Mouse (Mus musculus) heart, postnatal 4 days (tissue): ENCODE measurements at regions not wholly inside any gene's neighbourhood (a gene's known extent, or its start where the extent isn't known, plus 50 kb on each side); places are given as distances from the start of the nearest gene placed in this dataset.

Experiments used
- DNase-seq: peaks from one replicate; pipeline ENCODE4 v3.0.0; 2021

- DNase-seq: no peak
Measured at GRCm38 (mm10) chr19:28205691-28206090, 194.7 kb upstream of the Rfx3 start.

DNA sequence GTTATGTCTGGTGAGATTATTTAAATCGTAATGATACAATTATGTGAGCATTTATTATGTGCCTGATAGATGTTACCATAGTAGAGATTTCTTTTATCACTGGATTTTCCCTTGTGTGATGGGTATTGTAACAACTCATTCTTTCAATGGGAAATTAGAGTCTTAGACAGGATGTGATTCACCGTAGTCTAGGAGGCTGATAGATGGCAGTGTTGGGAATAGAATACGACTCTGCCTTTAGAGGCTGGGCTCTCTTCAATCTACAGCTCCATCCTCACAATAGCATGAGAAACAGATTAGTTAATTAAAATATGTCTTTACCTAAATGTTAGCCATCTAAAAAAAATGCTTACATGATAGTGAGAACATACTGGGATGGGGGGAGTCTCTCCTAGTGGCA, 192.8 kb upstream of the Rfx3 start:
- DNase-seq: no peak

DNA sequence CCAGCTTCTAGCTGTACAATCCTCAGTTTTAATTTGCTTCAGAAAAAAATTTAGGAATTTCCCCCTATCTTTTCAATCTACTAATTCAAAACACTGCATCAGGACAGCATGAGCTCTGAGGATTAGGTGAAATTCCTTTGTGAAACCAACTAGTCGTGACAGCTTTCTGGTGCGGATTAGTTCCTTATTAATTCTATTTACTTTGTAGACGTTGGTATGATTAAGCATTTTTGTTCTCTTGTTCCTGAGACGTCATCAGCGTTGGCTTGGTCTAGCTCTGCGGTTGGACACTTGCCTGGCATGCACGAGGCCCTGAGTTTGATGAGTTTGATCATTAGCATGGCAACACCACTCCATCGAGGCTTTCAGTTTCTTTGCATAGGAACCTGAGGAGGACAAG, 188.4 kb upstream of the Rfx3 start:
- no peak for DNase-seq

DNA sequence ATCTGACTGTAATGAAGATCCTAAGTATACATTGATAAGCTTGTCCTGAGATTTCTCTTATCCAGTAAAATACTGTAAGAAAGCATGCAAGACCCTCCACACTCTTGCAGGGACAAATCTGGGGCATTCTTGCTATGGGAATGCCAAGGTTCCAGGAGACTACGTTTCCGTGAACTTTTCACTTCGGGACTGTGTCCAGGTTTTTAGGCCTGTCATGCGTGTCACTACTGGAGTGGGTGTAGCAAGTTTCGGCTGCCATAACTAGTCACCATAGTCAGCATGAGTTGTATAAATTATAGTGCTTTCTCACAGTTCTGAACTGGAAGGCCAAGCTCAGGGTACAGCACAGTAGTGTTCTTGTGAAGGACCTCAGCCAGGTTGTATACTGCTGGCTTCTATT, 185.9 kb upstream of the Rfx3 start:
- DNase-seq: no peak

DNA sequence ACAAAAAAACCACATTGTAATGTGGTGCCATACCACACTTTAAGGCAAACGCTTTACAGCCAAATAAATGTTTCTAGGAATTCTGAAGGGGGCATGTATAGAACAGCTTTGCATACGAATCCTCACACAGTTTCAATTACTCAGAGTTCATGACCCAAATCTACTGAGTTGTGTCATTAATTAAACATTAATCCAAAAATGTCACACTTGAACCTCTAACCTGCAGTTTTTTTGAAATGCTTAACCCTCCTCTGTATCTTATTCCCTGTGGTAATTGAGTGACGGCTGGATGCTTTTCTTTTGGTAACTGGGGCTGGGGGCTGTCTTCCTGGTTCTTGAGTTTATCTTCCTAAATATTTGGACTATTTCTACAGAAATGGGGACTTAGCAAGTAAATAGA, 181.3 kb upstream of the Rfx3 start:
- no peak for DNase-seq

- DNase-seq: no peak
Measured at GRCm38 (mm10) chr19:28191428-28192116, 180.6 kb upstream of the Rfx3 start.

GRCm38 (mm10) chr19:28190250-28190649, 179.3 kb upstream of the Rfx3 start:
- no peak for DNase-seq

DNA sequence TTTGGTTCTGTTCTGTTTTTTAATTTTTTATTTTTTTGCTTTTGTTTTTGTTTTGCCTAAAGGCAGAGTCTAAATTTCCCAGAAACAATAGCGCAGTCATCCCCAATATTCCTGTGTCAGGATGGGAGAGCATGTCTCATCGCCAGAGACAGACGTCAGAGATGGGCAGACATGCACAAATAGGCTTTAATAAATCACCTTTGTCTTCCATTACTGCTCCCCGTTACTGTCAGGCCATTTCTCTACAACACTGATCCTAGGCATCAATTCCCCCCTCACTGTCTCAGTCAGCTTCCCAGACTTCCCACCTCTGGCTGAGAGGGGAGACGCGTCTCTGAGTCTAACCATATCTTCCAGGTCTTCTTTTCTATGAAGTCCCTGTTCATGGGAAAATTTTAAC, 177.4 kb upstream of the Rfx3 start:
- DNase-seq: no peak

DNA sequence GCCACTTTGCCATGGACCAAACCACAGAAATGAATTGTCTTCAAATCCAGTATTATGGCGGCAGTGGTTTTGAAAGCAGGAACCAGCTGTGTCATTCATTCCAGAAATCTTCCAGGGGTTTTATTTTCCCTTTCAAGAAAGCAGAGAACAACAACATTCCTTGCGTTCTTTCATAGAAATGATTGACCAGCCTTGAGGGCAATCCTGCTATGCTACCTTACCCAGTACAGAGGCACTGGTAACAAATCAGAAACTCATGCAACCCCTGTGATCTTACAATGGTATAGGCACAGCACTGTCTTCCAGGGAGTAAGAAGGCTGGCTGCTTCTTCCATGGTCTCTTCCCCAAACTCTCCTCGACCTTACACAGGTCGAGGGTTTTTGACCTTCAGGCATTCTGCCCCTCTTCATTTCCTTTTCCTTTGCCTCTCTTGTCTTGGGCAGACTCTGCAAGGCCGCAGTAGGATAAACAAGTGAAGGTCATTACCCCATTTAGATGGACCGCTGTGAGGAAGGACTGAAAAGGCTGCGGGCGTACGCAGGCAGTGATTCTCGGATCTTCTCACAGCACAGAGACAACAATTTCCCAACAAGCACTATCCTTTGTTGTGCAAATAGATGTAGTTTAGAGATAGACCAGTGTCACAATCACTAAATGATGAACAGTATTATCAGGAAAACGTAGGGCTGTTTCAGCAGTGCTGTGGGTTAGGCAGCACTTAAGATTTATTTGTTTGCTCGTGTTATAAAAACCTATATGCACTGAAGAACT, 171.6 kb upstream of the Rfx3 start:
- no peak for DNase-seq

DNA sequence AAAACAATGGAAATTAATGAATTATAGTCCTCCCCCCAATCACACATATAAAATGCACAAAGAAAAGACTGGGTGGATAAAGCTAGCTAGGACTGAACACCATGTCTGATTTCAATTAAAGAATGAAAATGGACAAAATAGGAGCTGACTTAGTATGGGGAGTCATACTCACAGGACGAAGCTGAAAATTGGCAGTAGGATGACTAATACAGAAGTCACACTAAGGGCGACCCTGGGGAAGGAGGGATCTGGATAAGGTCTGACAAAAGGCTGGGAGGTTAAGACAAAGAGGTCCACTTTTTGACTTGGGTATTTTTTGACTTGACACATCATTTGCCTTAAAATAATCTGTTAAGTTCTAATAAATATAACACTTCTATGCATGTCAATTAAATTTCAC, 170.2 kb upstream of the Rfx3 start:
- DNase-seq: no peak

DNA sequence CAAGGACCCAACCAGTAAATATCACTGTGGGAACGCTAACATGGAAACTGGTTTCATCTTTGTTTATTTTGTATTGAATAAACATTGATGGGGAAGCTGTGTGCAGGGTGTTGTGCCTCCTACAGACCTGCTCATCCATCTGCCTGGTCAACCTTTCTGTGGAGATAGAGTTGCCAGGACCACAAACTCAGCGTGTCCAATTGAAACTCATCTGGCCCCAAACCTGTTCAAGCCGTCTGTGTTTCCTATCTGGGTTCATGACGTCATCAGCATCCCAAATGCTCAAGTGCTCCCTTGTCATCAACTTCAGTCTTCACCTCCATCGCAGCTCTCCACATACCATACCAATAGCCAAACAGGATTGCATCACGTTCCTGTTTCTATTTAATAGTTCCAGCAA, 167.1 kb upstream of the Rfx3 start:
- peak; percentile 28 for DNase-seq

GRCm38 (mm10) chr19:28176821-28177220, 165.9 kb upstream of the Rfx3 start:
- DNase-seq: no peak

GRCm38 (mm10) chr19:28171836-28172534, 161.0 kb upstream of the Rfx3 start:
- DNase-seq: no peak

GRCm38 (mm10) chr19:28167451-28168165, 156.6 kb upstream of the Rfx3 start:
- DNase-seq: no peak

DNA sequence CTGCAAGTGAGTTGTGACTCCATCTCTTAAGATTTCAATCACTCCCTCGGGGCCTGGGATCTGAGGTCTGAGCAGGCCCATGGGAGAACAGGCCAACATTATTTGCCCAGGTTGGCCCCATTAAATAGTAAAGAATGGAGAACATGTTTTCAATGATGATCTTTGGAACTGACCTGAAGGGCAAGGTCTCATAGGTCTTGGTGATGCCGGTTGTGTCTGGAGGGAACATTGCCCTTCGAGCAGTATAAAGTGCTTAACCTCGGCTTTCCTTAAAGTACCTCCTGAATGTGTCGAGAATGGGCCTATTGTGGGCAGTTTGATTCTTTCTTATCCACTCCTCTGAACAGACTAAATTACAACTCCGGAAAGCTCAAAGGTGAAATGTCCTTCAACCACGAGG, 155.7 kb upstream of the Rfx3 start:
- no peak for DNase-seq

DNA sequence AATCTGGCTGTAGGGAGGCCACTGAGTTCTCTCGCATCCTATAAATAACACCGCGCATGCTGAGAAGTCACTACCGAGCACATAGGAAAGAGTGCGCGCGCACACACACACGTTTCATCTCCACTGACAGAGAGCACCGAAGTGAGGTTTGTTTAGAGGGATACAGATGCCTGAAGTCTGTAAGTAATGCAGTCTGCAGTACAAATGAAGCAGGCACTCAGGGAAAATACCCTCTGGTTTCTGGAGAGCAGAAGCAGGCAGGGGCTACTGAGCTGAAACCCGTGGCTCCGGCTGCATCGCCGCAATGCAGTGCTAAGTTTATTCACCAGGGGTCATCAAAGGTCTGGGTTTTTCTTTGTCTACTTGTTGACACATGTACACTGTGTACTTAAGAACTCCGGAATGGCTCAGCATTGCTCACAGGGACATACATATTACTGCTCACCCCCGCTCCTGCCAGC, 155.0 kb upstream of the Rfx3 start:
- peak; percentile 81 for DNase-seq

GRCm38 (mm10) chr19:28163195-28163594, 152.2 kb upstream of the Rfx3 start:
- DNase-seq: no peak

- DNase-seq: peak; percentile 9
Measured at GRCm38 (mm10) chr19:28160582-28160981, 149.6 kb upstream of the Rfx3 start.

DNA sequence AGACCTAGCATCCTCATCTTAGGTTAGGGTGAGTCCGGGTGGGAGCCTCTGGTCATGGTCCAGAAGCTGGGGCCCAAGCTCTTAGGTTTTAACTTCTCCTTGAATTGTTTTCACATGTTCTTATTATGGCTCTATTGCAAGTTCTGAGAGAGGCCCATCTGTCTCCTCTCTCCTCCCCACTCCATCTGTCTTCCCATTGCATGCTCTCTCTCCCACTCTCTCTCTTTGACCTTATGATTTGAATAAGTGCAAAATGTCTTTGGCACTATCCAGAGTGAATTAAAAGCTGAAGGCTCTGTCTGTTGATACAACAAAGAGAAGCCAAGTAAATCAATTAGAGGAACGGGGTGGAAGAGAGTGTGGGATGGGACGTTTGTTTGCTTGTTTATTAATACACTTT, 146.2 kb upstream of the Rfx3 start:
- DNase-seq: no peak

DNA sequence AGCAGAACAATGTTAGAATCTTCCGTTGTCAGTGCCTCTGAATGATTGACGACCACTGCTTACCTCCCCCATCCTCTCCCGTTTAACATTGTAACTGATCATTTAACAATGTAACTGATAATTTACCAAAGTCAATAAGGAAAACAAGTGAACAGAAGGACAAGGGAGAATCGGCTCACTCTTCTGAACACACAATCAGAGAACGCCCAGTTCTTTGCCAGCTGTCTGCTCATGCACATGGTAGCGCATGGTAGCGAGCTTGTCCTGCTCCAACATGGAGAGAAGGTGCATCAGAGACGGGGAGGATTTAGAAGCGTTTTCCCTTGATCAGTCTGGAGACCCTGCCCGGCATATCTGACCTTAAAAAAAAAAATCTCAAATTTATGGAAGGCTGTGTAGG, 126.6 kb upstream of the Rfx3 start:
- no peak for DNase-seq

GRCm38 (mm10) chr19:28134806-28135205, 123.8 kb upstream of the Rfx3 start:
- no peak for DNase-seq

- no peak for DNase-seq
Measured at GRCm38 (mm10) chr19:28111263-28112180, 100.6 kb upstream of the Rfx3 start.
